ENCODE assay signal across 27 mouse cellular contexts in the genomic region with DNA sequence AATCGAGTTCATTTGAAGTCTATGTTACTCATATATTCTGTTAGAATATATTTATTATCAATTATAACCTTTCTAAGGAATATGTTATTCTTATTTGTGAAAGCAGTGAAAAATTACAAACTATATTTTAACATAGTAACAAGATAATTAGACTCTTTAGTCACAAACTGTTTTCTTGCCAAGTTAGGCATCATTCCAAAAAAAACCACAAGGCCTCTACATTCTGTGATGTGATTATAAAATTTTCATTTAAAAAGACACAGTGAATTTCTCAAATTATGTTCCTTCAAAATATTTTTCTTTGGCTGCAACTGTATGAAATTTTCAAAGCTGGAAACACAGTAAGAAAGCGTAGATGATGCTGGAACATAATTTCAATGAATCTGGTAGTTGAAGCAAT.
DNase-seq lines count a peak whose midpoint lies in the region; ATAC-seq lines count a peak whose summit lies in the region.
"Had no signal": no experiment of that assay in that cellular context is flagged by ENCODE, and none has a peak within 500 bp of the region (broad histone marks: within the 10 kb centered on the region; RNA-seq: fewer than 3 reads in every experiment).

No protein-coding gene starts in this region.

- H3K9ac ChIP-seq in forebrain, embryonic 15.5 days (replicated peaks) = no peak overlapping the region
- H3K9ac ChIP-seq in forebrain, embryonic 11.5 days (ENCODE audit: low read length) = no peak overlapping the region
- H3K9ac ChIP-seq: heart, embryonic 12.5 days; heart, embryonic 15.5 days; hindbrain, embryonic 14.5 days had no signal

- H3K9me3 ChIP-seq in forebrain, embryonic 15.5 days = no peaks in the 10 kb centered on the region
- H3K9me3 ChIP-seq in forebrain, embryonic 11.5 days (ENCODE audit: control insufficient read depth, low read length) = no peaks in the 10 kb centered on the region
- H3K9me3 ChIP-seq: G1E; heart, embryonic 12.5 days; heart, embryonic 15.5 days had no signal

- no peak overlapping the region for H3K4me2 ChIP-seq in forebrain, embryonic 15.5 days (replicated peaks)
- H3K4me2 ChIP-seq in forebrain, embryonic 11.5 days (ENCODE audit: low read depth, low read length, severe bottlenecking) = no peak overlapping the region
- H3K4me2 ChIP-seq: heart, embryonic 12.5 days; heart, embryonic 15.5 days; hindbrain, embryonic 14.5 days had no signal

- no peaks in the 10 kb centered on the region for H3K36me3 ChIP-seq in forebrain, embryonic 15.5 days
- H3K36me3 ChIP-seq in forebrain, embryonic 11.5 days (ENCODE audit: control insufficient read depth, insufficient read depth, low read length) = no peaks in the 10 kb centered on the region
- H3K36me3 ChIP-seq: G1E; heart, embryonic 12.5 days; heart, embryonic 15.5 days had no signal

- 71% methylated on average over 2 of the region's 2 CpGs for WGBS in forebrain, embryonic 15.5 days
- WGBS in forebrain, embryonic 11.5 days = 88% methylated on average over 2 of the region's 2 CpGs

- H3K27ac ChIP-seq in forebrain, embryonic 15.5 days (replicated peaks) = no peak overlapping the region
- H3K27ac ChIP-seq in forebrain, embryonic 11.5 days (ENCODE audit: low read depth, low read length) = no peak overlapping the region
- H3K27ac ChIP-seq: heart, embryonic 15.5 days; hindbrain, embryonic 14.5 days; hindbrain, postnatal 0 days had no signal

- 0 out of 2 replicates have a peak, but pooled peaks have one; percentile 8 for ATAC-seq in forebrain, embryonic 15.5 days (replicated peaks)
- ATAC-seq in forebrain, embryonic 11.5 days (replicated peaks; ENCODE audit: low FRiP score) = no peak
- ATAC-seq: hindbrain, postnatal 0 days; inflammation-experienced regulatory T-cells, adult 6 months; intestine, embryonic 16.5 days had no signal

- intact Hi-C loops in heart, postnatal 25 days (cut with DNase I) = no loop called here

- no peak overlapping the region for H3K4me3 ChIP-seq in forebrain, embryonic 15.5 days
- H3K4me3 ChIP-seq in forebrain, embryonic 11.5 days (ENCODE audit: low read depth, low read length) = no peak overlapping the region
- H3K4me3 ChIP-seq: heart, embryonic 12.5 days; heart, embryonic 15.5 days had no signal

- H3K4me1 ChIP-seq in forebrain, embryonic 15.5 days = no peaks in the 10 kb centered on the region
- H3K4me1 ChIP-seq in forebrain, embryonic 11.5 days (replicated peaks; ENCODE audit: control insufficient read depth, insufficient read depth, low read length) = no peaks in the 10 kb centered on the region
- H3K4me1 ChIP-seq: heart, embryonic 12.5 days; heart, embryonic 15.5 days had no signal

- H3K27me3 ChIP-seq in forebrain, embryonic 15.5 days = no peaks in the 10 kb centered on the region
- H3K27me3 ChIP-seq in forebrain, embryonic 11.5 days (ENCODE audit: control insufficient read depth, insufficient read depth, low read length) = no peaks in the 10 kb centered on the region
- H3K27me3 ChIP-seq: CH12.LX; heart, embryonic 12.5 days; heart, embryonic 15.5 days had no signal

- DNase-seq in forebrain, embryonic 11.5 days (ENCODE audit: low spot score) = no peak
- peak; percentile 2 for DNase-seq in layer of hippocampus, adult 9-10 months (ENCODE audit: low spot score)
- no peak for DNase-seq in layer of hippocampus, postnatal 25 days (ENCODE audit: extremely low spot score in 1 of 2, low spot score in 1 of 2)
- peak; percentile 46 for DNase-seq in brain, embryonic 18.5 days (ENCODE audit: low read depth, low spot score)
- DNase-seq in kidney, adult 11 months = no peak
- no peak for DNase-seq in heart, postnatal 25 days (ENCODE audit: low spot score)
- DNase-seq: adrenal gland, adult 2 months; adrenal gland, postnatal 14 days; B cell, adult 2 months; cerebellum, adult 11-12 months; cerebellum, adult 8-10 months; cerebellum, postnatal 36 days; embryo, embryonic 11 days; gastrocnemius, postnatal 25 days; heart, adult 18-20 months; heart, postnatal 10 days; heart, postnatal 4 days; kidney, adult 2 months had no signal

Comparison
In these comparisons a context has a peak if more than half of its experiments do, and no peak if none do; other contexts are left out.
1. DNase-seq: peak in layer of hippocampus, adult 9-10 months (single experiment) and brain, embryonic 18.5 days (single experiment); none in forebrain, embryonic 11.5 days (single experiment), layer of hippocampus, postnatal 25 days (0 of 2), kidney, adult 11 months (single experiment) and heart, postnatal 25 days (single experiment).